Mouse (Mus musculus): ENCODE measurements around the gene Bod1l.

The Bod1l gene

DNA sequence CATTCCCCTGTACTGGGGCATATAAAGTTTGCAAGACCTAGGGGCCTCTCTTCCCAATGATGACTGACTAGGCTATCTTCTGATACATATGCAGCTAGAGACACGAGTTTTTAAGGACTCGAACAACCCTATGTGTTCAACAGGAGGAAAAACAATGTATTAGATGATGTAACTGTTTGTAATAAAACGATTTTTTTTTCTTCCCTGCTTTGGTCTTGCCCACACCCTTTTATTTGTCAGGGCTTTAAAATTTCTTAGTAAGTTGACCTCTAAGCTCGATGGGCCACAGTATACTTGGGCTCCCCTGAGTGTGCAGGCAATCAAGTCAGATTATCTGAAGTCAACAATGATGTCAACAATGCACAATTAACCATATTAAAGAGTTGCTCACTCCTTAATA is 87.7 kb downstream of the Bod1l start:
- DNase-seq, result no peak

DNA sequence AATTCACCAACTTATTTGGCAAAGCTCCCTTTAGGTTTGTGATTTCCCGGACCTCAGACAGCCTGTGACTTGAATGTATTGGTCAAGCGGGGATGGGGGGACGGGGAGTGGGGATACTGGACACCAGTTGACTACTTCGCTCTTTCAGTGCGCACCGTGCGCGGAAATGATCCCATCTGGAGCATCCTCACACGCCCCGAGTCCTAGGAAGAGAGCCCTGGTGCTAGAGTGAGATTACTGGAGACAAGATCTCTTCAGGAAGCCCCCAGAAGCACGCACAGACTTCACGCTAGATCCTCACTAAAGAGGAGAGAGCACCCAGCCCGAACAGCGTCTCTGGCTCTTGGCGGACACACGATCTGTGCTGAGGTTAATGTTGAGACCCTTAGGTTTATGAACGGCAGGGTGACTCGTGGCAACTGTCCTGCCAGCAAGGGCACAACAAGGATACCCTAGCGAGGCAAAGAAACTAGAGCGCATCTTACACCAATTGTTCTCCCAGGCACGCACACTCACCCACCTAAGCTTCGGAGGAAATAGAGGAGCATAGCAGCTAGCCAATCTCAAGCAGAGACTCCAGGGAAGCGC is 88.6 kb downstream of the Bod1l start:
- DNase-seq, result no peak

DNA sequence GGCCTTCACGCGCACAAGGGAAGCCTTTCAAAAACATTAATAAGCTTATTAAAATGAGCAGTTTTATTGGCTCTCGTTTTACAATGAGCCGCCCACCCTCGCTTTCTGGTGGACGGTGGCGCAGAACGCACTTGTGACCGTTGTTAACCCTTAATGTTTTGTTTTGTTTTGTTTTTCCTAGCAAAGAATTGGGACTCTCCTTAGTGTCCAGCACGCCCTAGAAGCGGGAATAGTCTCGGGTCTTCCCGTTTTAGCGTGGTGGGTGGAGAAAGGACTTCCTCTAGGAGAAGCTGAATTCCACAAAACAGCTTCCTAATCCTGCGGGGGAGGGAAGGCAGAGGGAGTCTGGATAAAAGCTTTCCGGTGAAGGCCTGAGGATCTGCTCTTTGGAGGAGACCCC is 89.3 kb downstream of the Bod1l start:
- no peak for DNase-seq

- DNase-seq, result no peak
Measured at GRCm38 (mm10) chr5:41754226-41754775, 89.8 kb downstream of the Bod1l start.

DNA sequence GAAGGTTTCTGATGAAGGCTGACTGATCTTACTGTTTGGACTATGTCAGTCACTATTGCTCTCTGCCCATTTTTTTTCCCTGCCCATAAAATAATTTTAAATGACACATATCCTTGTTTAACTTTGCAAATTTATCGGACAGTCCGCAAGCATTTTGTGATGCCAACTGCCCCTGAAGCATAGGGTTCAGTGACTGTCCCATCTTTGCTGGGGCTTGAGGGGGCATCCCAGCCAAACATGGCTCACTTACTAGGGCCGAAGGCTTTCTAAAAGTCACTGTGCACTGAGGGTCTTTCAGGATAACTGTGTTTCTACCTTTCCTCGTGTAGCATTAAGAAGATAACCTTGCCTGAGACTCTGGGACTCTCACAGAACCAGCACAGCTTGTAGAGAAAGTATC is 91.4 kb downstream of the Bod1l start:
- DNase-seq, result no peak

DNA sequence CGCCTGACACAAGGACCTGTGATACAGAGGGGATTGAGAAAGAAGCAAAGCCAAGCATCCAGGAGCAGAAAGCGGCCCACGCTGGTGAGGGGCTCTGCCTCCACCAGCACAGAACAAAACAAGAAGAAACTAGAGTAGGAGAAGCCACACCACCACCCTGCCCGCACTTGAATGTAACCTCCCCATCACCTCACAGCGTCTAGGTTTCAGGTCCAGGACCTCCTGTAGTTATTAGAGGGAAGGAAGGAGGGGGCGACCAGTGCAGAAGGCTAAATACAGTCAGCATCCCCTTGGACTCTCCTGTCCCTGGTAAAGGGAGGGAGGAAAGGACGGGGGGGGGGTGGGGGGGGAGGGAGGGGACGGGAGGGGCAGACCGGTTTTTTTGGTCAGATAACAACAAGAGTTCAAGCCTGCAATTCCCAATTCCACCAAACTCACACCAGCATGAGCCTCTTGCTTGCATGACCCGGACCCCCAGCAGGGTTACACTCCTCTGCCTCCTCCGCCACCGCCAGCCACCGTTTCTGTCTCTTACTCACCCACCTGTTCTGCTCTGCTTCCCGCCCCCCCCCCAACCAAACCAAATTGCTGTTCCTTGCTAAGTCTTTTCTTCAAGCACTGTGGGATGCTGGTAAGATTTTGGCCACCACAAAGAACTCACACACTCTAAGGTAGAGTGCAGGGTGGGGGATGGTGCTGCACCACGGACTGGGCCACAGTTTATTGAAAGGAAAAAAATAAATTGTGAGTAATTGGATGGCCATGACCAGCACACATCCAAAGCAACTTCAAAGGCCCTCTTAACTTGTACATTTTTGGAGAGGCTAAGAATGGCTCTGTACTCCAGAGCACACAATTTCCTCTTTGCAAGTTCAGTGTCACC is 99.0 kb downstream of the Bod1l start:
- no peak for DNase-seq

DNA sequence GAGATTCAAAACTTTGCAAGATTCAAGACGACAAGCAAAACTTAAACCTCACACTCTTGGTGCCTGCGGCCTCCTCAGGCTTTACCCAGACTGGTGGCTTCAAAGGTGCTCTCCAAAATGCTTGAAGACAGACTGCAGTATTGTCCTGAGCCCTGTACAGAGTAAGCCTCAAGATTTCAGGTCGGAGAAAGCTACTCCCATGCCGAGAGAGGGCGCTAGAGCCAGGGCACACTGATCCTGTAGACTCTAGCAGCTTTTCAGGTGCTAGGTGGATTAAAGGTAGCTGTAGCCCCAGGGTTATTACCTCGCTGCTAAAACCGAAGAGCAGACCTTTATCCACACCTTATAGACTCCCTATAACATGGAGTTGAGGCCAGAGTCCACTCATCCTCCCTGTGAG is 99.9 kb downstream of the Bod1l start:
- DNase-seq, result peak; percentile 41

GRCm38 (mm10) chr5:41738817-41739216 is 105.3 kb downstream of the Bod1l start:
- no peak for DNase-seq

All from thymus, postnatal 4 days (tissue).